Comparison of ENCODE assay signal across 22 mouse cellular contexts in the genomic region with DNA sequence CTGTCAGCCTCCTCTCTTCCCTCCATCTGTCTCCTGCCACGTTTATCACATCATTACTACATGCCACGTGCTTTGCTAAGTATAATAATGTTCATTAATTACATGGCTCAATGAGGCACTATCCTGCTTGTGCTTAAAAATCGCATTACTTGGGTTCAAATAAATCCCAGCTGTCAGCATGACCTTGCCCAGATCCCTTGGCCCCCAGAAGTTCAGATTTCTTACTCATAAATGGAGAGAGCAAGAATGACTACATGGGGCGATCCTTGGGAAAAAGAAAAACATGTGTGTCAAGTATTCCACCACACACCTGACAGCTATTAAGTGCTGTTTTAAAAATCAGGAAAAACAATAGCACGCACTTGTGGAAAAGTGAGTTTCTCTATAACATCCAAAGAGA.
DNase-seq lines count a peak whose midpoint lies in the region; ATAC-seq lines count a peak whose summit lies in the region.
"Had no signal": no experiment of that assay in that cellular context is flagged by ENCODE, and none has a peak within 500 bp of the region (broad histone marks: within the 10 kb centered on the region; RNA-seq: fewer than 3 reads in every experiment).

No protein-coding gene starts in this region.

- no peak overlapping the region for H3K9ac ChIP-seq in limb, embryonic 13.5 days
- no peak overlapping the region for H3K9ac ChIP-seq in neural tube, embryonic 15.5 days (replicated peaks)
- no peak overlapping the region for H3K9ac ChIP-seq in forebrain, embryonic 12.5 days
- H3K9ac ChIP-seq: forebrain, embryonic 15.5 days; hindbrain, embryonic 12.5 days had no signal

- 0 out of 2 replicates have a peak, but pooled peaks have one; percentile 15 for ATAC-seq in limb, embryonic 13.5 days (ENCODE audit: low FRiP score, low read depth)
- no peak for ATAC-seq in neural tube, embryonic 15.5 days (ENCODE audit: low FRiP score)
- ATAC-seq in forebrain, embryonic 12.5 days (ENCODE audit: low FRiP score), result no peak
- ATAC-seq: forebrain, embryonic 15.5 days; hindbrain, embryonic 16.5 days had no signal

- DNase-seq in adrenal gland, postnatal 36 days, result peak; percentile 4 to 15
- no peak for DNase-seq in adrenal gland, postnatal 10 days
- peak; percentile 45 for DNase-seq in embryo, embryonic 11 days
- DNase-seq in forelimb bud, embryonic 11.5 days (ENCODE audit: low read depth, low spot score), result peak; percentile 54
- DNase-seq in spleen, postnatal 4 days (ENCODE audit: low spot score in 2 of 2), result no peak
- DNase-seq: cerebellum, adult 11-12 months; cerebellum, adult 9-10 months; cerebellum, postnatal 25 days; gastrocnemius, postnatal 10 days; heart, adult 18-20 months; heart, postnatal 10 days; heart, postnatal 4 days; kidney, adult 18-20 months had no signal

- no peak overlapping the region for H3K4me3 ChIP-seq in limb, embryonic 13.5 days
- no peak overlapping the region for H3K4me3 ChIP-seq in neural tube, embryonic 15.5 days (replicated peaks)
- no peak overlapping the region for H3K4me3 ChIP-seq in forebrain, embryonic 12.5 days (replicated peaks)
- H3K4me3 ChIP-seq: erythroblast, embryonic 14.5 days; forebrain, embryonic 10.5 days; forebrain, embryonic 15.5 days; heart, embryonic 10.5 days; hindbrain, embryonic 12.5 days had no signal

- no peaks in the 10 kb centered on the region for H3K27me3 ChIP-seq in limb, embryonic 13.5 days
- no peaks in the 10 kb centered on the region for H3K27me3 ChIP-seq in neural tube, embryonic 15.5 days (replicated peaks)
- H3K27me3 ChIP-seq in forebrain, embryonic 12.5 days, result no peaks in the 10 kb centered on the region
- H3K27me3 ChIP-seq: forebrain, embryonic 15.5 days; hindbrain, embryonic 12.5 days had no signal

- no peaks in the 10 kb centered on the region for H3K9me3 ChIP-seq in limb, embryonic 13.5 days
- no peaks in the 10 kb centered on the region for H3K9me3 ChIP-seq in neural tube, embryonic 15.5 days (replicated peaks)
- H3K9me3 ChIP-seq in forebrain, embryonic 12.5 days, result no peaks in the 10 kb centered on the region
- H3K9me3 ChIP-seq: forebrain, embryonic 10.5 days; forebrain, embryonic 15.5 days; heart, embryonic 10.5 days; hindbrain, embryonic 12.5 days had no signal

- H3K27ac ChIP-seq in limb, embryonic 13.5 days, result no peak overlapping the region
- no peak overlapping the region for H3K27ac ChIP-seq in neural tube, embryonic 15.5 days (replicated peaks)
- no peak overlapping the region for H3K27ac ChIP-seq in forebrain, embryonic 12.5 days
- H3K27ac ChIP-seq: forebrain, embryonic 15.5 days; heart, embryonic 10.5 days; hindbrain, embryonic 12.5 days had no signal

- WGBS in limb, embryonic 13.5 days, result 13% methylated on average over 5 of the region's 5 CpGs
- 36% methylated on average over 5 of the region's 5 CpGs for WGBS in neural tube, embryonic 15.5 days
- 46% methylated on average over 5 of the region's 5 CpGs for WGBS in forebrain, embryonic 12.5 days

- H3K36me3 ChIP-seq in limb, embryonic 13.5 days, result no peaks in the 10 kb centered on the region
- H3K36me3 ChIP-seq in neural tube, embryonic 15.5 days, result no peaks in the 10 kb centered on the region
- H3K36me3 ChIP-seq in forebrain, embryonic 12.5 days (replicated peaks), result no peaks in the 10 kb centered on the region
- H3K36me3 ChIP-seq: forebrain, embryonic 10.5 days; forebrain, embryonic 15.5 days; heart, embryonic 10.5 days; hindbrain, embryonic 12.5 days had no signal

- peaks cover 30% of the 10 kb centered on the region for H3K4me1 ChIP-seq in limb, embryonic 13.5 days
- 0 out of 2 replicates have a peak, but pooled peaks cover 8% of the 10 kb centered on the region for H3K4me1 ChIP-seq in neural tube, embryonic 15.5 days
- H3K4me1 ChIP-seq in forebrain, embryonic 12.5 days, result peaks cover 11% of the 10 kb centered on the region

- H3K4me2 ChIP-seq in limb, embryonic 13.5 days (replicated peaks), result no peak overlapping the region
- H3K4me2 ChIP-seq in neural tube, embryonic 15.5 days, result no peak overlapping the region
- no peak overlapping the region for H3K4me2 ChIP-seq in forebrain, embryonic 12.5 days
- H3K4me2 ChIP-seq: forebrain, embryonic 15.5 days; hindbrain, embryonic 12.5 days had no signal

Comparison
In these comparisons a context has a peak if more than half of its experiments do, and no peak if none do; other contexts are left out.
1. DNase-seq: peak in adrenal gland, postnatal 36 days (2 of 2), embryo, embryonic 11 days (single experiment) and forelimb bud, embryonic 11.5 days (single experiment); none in adrenal gland, postnatal 10 days (single experiment) and spleen, postnatal 4 days (0 of 2).